In genomic region chr17:45619386-45620256, GRCm38 (mm10) we compare ENCODE assay signal across 8 mouse cellular contexts. TPM values are rescaled to one million over a fixed set of nuclear protein-coding genes. Genes with fewer than 3 reads are reported as not detected.
DNase-seq lines count a peak whose midpoint lies in the region; ATAC-seq lines count a peak whose summit lies in the region.

No protein-coding gene starts in this region.

- peak overlapping the region; percentile 59 for H3K9ac ChIP-seq in heart, embryonic 16.5 days (ENCODE audit: low read length)

- H3K4me3 ChIP-seq in heart, embryonic 16.5 days (ENCODE audit: low read length): peak overlapping the region; percentile 32

- WGBS in heart, embryonic 16.5 days: 17% methylated on average over 20 of the region's 20 CpGs

- peak overlapping the region; percentile 57 for H3K4me2 ChIP-seq in heart, embryonic 16.5 days (ENCODE audit: low read depth, low read length)

- H3K27me3 ChIP-seq in heart, embryonic 16.5 days (ENCODE audit: control insufficient read depth, insufficient read depth, low read length): no peaks in the 10 kb centered on the region

- peaks cover 10% of the 10 kb centered on the region; the same call in 1 of the 2 replicates for H3K4me1 ChIP-seq in heart, embryonic 16.5 days (ENCODE audit: control insufficient read depth, insufficient read depth, low read length)

- peak overlapping the region; percentile 87 for H3K27ac ChIP-seq in heart, embryonic 16.5 days (ENCODE audit: low read length)

- peak; percentile 65 for ATAC-seq in CD4-positive, CD25-positive, alpha-beta regulatory T cell, adult 4 months
- peak; percentile 60 for ATAC-seq in activated CD4-positive, CD25-positive, alpha-beta regulatory T cell, adult 4 months
- peak; percentile 67 for ATAC-seq in heart, embryonic 16.5 days (replicated peaks; ENCODE audit: extremely low read depth, insufficient read depth, low FRiP score)
- peak; percentile 76 for ATAC-seq in megakaryocyte progenitor cell, adult 5-6 weeks (replicated peaks; ENCODE audit: poor library complexity)
- no peak for ATAC-seq in cerebellum, adult (ENCODE audit: insufficient number of reproducible peaks, low FRiP score, low TSS enrichment)
- ATAC-seq in monocyte, adult 5-6 weeks (replicated peaks; ENCODE audit: insufficient number of reproducible peaks, low FRiP score, low TSS enrichment, poor library complexity, severe bottlenecking): no peak

- H3K9me3 ChIP-seq in heart, embryonic 16.5 days (replicated peaks; ENCODE audit: control insufficient read depth, low read length): no peaks in the 10 kb centered on the region

- H3K36me3 ChIP-seq in heart, embryonic 16.5 days (ENCODE audit: control insufficient read depth, insufficient read depth): no peaks in the 10 kb centered on the region

- DNase-seq in kidney, postnatal 4 days: peak; percentile 65 to 75
- DNase-seq in cerebellum, postnatal 10 days: no peak

RNA-seq across cellular contexts. Expression of gene Mymx, which starts 17.7 kb away (rescaled TPM):
- not detected for polyA plus RNA-seq in CD4-positive, CD25-positive, alpha-beta regulatory T cell, adult 4 months (2017; shearing (Covaris generic))
- not detected for polyA plus RNA-seq in activated CD4-positive, CD25-positive, alpha-beta regulatory T cell, adult 4 months (2017; shearing (Covaris generic))
- polyA plus RNA-seq in heart, embryonic 16.5 days (2015; fragmentation: Nextera tagmentation; extraction: Ambion mirVana): 0.25 and 0.49 TPM in 2 replicates
- total RNA-seq in megakaryocyte progenitor cell, adult 5-6 weeks (2015): not detected in 2 replicates
- total RNA-seq in megakaryocyte progenitor cell, adult 5-6 weeks (2017): not detected in 2 replicates
- total RNA-seq in monocyte, adult 5-6 weeks (2017): not detected in 3 replicates

RNA-seq across cellular contexts. Expression of gene Slc29a1, which starts 20.2 kb away (rescaled TPM):
- polyA plus RNA-seq in CD4-positive, CD25-positive, alpha-beta regulatory T cell, adult 4 months (2017; shearing (Covaris generic)): 100 to 1,000 TPM in 1 of 2 experiments, 10 to 100 TPM in 1; 88.0 to 154 TPM
- 10 to 100 TPM; 82.3 to 85.3 TPM for polyA plus RNA-seq in activated CD4-positive, CD25-positive, alpha-beta regulatory T cell, adult 4 months (2017; shearing (Covaris generic))
- polyA plus RNA-seq in heart, embryonic 16.5 days (2015; fragmentation: Nextera tagmentation; extraction: Ambion mirVana): 110 and 137 TPM in 2 replicates
- 43.5 and 67.7 TPM in 2 replicates for total RNA-seq in megakaryocyte progenitor cell, adult 5-6 weeks (2015)
- total RNA-seq in megakaryocyte progenitor cell, adult 5-6 weeks (2017): 64.1 and 64.3 TPM in 2 replicates
- total RNA-seq in monocyte, adult 5-6 weeks (2017): 34.4 to 64.6 TPM (median 37.8 TPM) in 3 replicates

RNA-seq across cellular contexts. Expression of gene Capn11, which starts 39.5 kb away (rescaled TPM):
- 1 to 10 TPM; 1.9 to 2.4 TPM for polyA plus RNA-seq in CD4-positive, CD25-positive, alpha-beta regulatory T cell, adult 4 months (2017; shearing (Covaris generic))
- under 1 TPM in 1 of 2 experiments, not detected in 1; 0.33 TPM for polyA plus RNA-seq in activated CD4-positive, CD25-positive, alpha-beta regulatory T cell, adult 4 months (2017; shearing (Covaris generic))
- 0.34 and 0.84 TPM in 2 replicates for polyA plus RNA-seq in heart, embryonic 16.5 days (2015; fragmentation: Nextera tagmentation; extraction: Ambion mirVana)
- 0.07 TPM in 1 of 2 replicates, not detected in the other for total RNA-seq in megakaryocyte progenitor cell, adult 5-6 weeks (2015)
- 0.17 TPM in 1 of 2 replicates, not detected in the other for total RNA-seq in megakaryocyte progenitor cell, adult 5-6 weeks (2017)
- 0.68 TPM in 1 of 3 replicates, not detected in the others for total RNA-seq in monocyte, adult 5-6 weeks (2017)

RNA-seq across cellular contexts. Expression of gene Hsp90ab1, which starts 46.5 kb away (rescaled TPM):
- polyA plus RNA-seq in CD4-positive, CD25-positive, alpha-beta regulatory T cell, adult 4 months (2017; shearing (Covaris generic)): 1,000 to 10,000 TPM; 1,172 to 1,222 TPM
- polyA plus RNA-seq in activated CD4-positive, CD25-positive, alpha-beta regulatory T cell, adult 4 months (2017; shearing (Covaris generic)): 100 to 1,000 TPM; 836 to 982 TPM
- 1,191 and 1,235 TPM in 2 replicates for polyA plus RNA-seq in heart, embryonic 16.5 days (2015; fragmentation: Nextera tagmentation; extraction: Ambion mirVana)
- total RNA-seq in megakaryocyte progenitor cell, adult 5-6 weeks (2015): 1,239 and 1,324 TPM in 2 replicates
- 2,380 and 2,713 TPM in 2 replicates for total RNA-seq in megakaryocyte progenitor cell, adult 5-6 weeks (2017)
- 826 to 1,618 TPM (median 1,101 TPM) in 3 replicates for total RNA-seq in monocyte, adult 5-6 weeks (2017)

RNA-seq across cellular contexts. Expression of gene Slc35b2, which starts 55.9 kb away (rescaled TPM):
- polyA plus RNA-seq in CD4-positive, CD25-positive, alpha-beta regulatory T cell, adult 4 months (2017; shearing (Covaris generic)): 10 to 100 TPM; 27.6 to 39.0 TPM
- polyA plus RNA-seq in activated CD4-positive, CD25-positive, alpha-beta regulatory T cell, adult 4 months (2017; shearing (Covaris generic)): 10 to 100 TPM; 27.7 to 33.8 TPM
- 89.4 and 89.9 TPM in 2 replicates for polyA plus RNA-seq in heart, embryonic 16.5 days (2015; fragmentation: Nextera tagmentation; extraction: Ambion mirVana)
- total RNA-seq in megakaryocyte progenitor cell, adult 5-6 weeks (2015): 80.2 and 85.9 TPM in 2 replicates
- 84.9 and 120 TPM in 2 replicates for total RNA-seq in megakaryocyte progenitor cell, adult 5-6 weeks (2017)
- 26.7 to 47.1 TPM (median 39.0 TPM) in 3 replicates for total RNA-seq in monocyte, adult 5-6 weeks (2017)

Comparison
In these comparisons a context has a peak if more than half of its experiments do, and no peak if none do; other contexts are left out.
1. ATAC-seq: peak in CD4-positive, CD25-positive, alpha-beta regulatory T cell, adult 4 months (single experiment), activated CD4-positive, CD25-positive, alpha-beta regulatory T cell, adult 4 months (single experiment), heart, embryonic 16.5 days (single experiment) and megakaryocyte progenitor cell, adult 5-6 weeks (single experiment); none in cerebellum, adult (single experiment) and monocyte, adult 5-6 weeks (single experiment).
2. DNase-seq: peak in kidney, postnatal 4 days (2 of 2); none in cerebellum, postnatal 10 days (0 of 2).